Mouse (Mus musculus) embryonic fibroblast, embryonic 13.5 days (primary cell): Measurements from ENCODE around the gene 1110065P20Rik. TPM values are rescaled to one million over a fixed set of nuclear protein-coding genes. Genes with fewer than 3 reads are reported as not detected.

ENCODE experiments used
- H3K27ac ChIP-seq: 2 replicates; pipeline ENCODE4 v1.5.1; 2012; ENCODE audit warnings: low read length, control low read depth, inconsistent platforms; ENCODE audit not compliant: insufficient read depth
- H3K4me1 ChIP-seq: 2 replicates; pipeline ENCODE4 v1.6.1; 2011; ENCODE audit warnings: low read length; ENCODE audit not compliant: control insufficient read depth, insufficient read depth
- H3K4me3 ChIP-seq: 2 replicates; pipeline ENCODE4 v1.5.1; 2011; ENCODE audit warnings: mild to moderate bottlenecking, control low read depth, low read length; ENCODE audit not compliant: insufficient read depth
- CTCF ChIP-seq: IDR thresholded peaks from 2 replicates; pipeline ENCODE4 v1.5.1; 2011; ENCODE audit warnings: mild to moderate bottlenecking, control low read depth, low read length, moderate library complexity, borderline replicate concordance; ENCODE audit not compliant: insufficient read depth
- POLR2A ChIP-seq: IDR thresholded peaks from 2 replicates; pipeline ENCODE4 v1.6.1; 2011; ENCODE audit warnings: low read depth, mild to moderate bottlenecking, control low read depth, low read length, moderate library complexity
- polyA plus RNA-seq: library from polyadenylated mRNA; stranded (reverse); fragments of >200 nt; gene quantifications from 2 replicates; pipeline ENCODE4 v1.2.4, GENCODE M21; 2011; ENCODE audit warnings: low read depth; ENCODE audit not compliant: missing spikeins, insufficient read length

The 1110065P20Rik gene
- polyA plus RNA-seq, 1 experiment: 23.9 TPM

DNA sequence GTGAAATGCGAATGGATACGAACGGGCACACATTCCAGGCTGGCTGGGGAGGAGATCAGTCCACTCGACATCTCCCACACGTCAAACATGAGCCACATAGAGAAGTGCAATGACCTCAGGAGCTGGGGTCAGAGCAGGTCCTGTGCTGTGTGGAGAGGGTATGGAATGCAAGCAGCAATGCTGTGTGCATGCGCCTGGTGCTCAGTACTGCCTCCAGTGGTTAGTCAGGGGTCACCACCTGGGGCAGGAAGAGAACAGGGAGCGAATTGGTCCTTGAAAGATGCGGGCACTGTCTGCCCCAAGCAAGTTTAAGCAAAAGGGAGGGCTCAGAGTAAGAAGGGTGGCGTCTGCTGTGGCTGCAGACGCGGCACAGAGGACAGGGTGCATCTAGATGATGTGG, 7.5 kb downstream of the 1110065P20Rik start:
- Histone ChIP-seq H3K27ac (no peak overlapping the region), H3K4me3 (no peak overlapping the region), H3K4me1 (no peaks in the 10 kb centered on the region)
- TF ChIP-seq CTCF: peak; percentile 97; the same call in 1 of the 2 replicates
- no peak for TF ChIP-seq POLR2A

- H3K27ac ChIP-seq: no peak overlapping the region
- no peaks in the 10 kb centered on the region for H3K4me1 ChIP-seq
- H3K4me3 ChIP-seq: no peak overlapping the region
- TF ChIP-seq POLR2A (no peak), CTCF (no peak)
Observed at GRCm38 (mm10) chr4:124840998-124841397, 10.0 kb downstream of the 1110065P20Rik start.

GRCm38 (mm10) chr4:124838035-124838700, 12.8 kb downstream of the 1110065P20Rik start:
- TF ChIP-seq CTCF (no peak), POLR2A (no peak)
- H3K27ac ChIP-seq: no peak overlapping the region
- H3K4me3 ChIP-seq: no peak overlapping the region
- no peaks in the 10 kb centered on the region for H3K4me1 ChIP-seq

DNA sequence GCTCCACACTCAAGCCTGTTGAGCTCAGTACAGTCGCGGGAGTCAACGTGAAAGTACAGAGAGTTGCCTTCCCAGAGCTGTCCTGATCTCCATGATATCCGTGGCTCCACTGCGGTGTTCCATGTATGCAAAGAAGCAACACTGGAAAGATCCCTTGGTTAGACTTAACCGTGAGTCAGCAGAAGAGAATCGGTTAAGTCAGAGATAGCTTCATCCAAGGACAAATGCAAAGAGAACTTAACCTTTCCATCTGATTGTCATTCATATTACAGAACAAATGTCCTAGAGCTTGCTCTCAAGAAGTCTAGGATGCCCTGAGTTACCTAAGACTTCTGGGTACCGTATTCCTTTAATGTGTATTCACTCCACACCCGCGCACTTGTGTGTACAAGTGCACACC, 18.2 kb downstream of the 1110065P20Rik start:
- TF ChIP-seq CTCF: no peak
- TF ChIP-seq POLR2A: no peak
- peaks cover 4% of the 10 kb centered on the region; the same call in 1 of the 2 replicates for H3K4me1 ChIP-seq
- H3K27ac ChIP-seq: no peak overlapping the region
- no peak overlapping the region for H3K4me3 ChIP-seq

DNA sequence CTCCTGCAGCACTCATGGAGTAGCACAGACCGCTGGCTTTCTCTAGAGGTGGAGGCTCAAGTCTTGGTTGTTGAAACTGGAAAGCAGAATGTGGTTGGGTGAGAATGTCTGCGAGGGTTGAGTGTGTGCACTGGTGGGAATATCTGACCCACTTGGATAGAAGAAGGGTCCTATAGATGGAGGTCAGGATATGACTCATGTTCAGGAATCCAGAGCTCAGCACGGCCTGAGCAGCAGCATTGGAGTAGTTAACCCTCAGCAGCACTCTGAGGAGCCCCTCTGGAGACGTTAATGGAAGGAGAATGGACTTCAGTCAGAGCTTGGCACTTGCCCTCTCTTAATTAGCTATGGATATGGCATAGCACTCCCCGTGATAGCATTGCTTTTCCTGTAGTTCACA, 21.3 kb downstream of the 1110065P20Rik start:
- TF ChIP-seq POLR2A (no peak), CTCF (no peak)
- Histone ChIP-seq H3K27ac (peak overlapping the region; percentile 38), H3K4me3 (no peak overlapping the region), H3K4me1 (peaks cover 4% of the 10 kb centered on the region; the same call in 1 of the 2 replicates)

- peaks cover 4% of the 10 kb centered on the region; the same call in 1 of the 2 replicates for H3K4me1 ChIP-seq
- no peak overlapping the region for H3K4me3 ChIP-seq
- TF ChIP-seq POLR2A (no peak), CTCF (no peak)
- no peak overlapping the region for H3K27ac ChIP-seq
Observed at GRCm38 (mm10) chr4:124825371-124825965, 25.5 kb downstream of the 1110065P20Rik start.

- TF ChIP-seq POLR2A: no peak
- TF ChIP-seq CTCF: no peak
- H3K4me1 ChIP-seq: peaks cover 4% of the 10 kb centered on the region; the same call in 1 of the 2 replicates
- no peak overlapping the region for H3K4me3 ChIP-seq
- H3K27ac ChIP-seq: no peak overlapping the region
Observed at GRCm38 (mm10) chr4:124824967-124825366, 26.0 kb downstream of the 1110065P20Rik start.

GRCm38 (mm10) chr4:124818832-124819231, 32.2 kb downstream of the 1110065P20Rik start:
- TF ChIP-seq POLR2A (no peak), CTCF (no peak)
- H3K27ac ChIP-seq: no peak overlapping the region
- H3K4me1 ChIP-seq: peaks cover 7% of the 10 kb centered on the region
- H3K4me3 ChIP-seq: no peak overlapping the region

DNA sequence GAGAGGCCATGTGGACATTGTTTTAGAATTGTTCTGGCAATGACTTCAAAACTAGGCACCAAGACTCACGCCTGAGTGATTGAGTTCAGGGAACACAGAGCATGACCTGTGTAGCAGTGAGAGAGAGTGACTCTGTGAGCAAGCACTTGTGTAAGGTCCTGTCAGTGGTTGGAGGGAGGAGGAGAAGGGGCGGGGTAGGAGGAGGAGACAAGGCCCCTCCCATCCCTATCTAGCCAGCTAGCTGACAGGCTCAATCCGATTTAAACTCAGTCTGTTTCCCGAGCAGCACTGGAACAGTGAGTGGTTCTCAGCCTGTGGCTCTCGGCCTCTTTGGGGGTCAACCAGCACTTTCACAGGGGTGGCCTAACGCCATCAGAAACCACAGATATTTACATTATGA, 33.2 kb downstream of the 1110065P20Rik start:
- Histone ChIP-seq H3K27ac (no peak overlapping the region), H3K4me1 (peaks cover 7% of the 10 kb centered on the region), H3K4me3 (no peak overlapping the region)
- no peak for TF ChIP-seq POLR2A
- no peak for TF ChIP-seq CTCF

- H3K4me1 ChIP-seq: peaks cover 7% of the 10 kb centered on the region
- H3K4me3 ChIP-seq: no peak overlapping the region
- no peak overlapping the region for H3K27ac ChIP-seq
- TF ChIP-seq CTCF: no peak
- no peak for TF ChIP-seq POLR2A
Observed at GRCm38 (mm10) chr4:124815901-124816300, 35.1 kb downstream of the 1110065P20Rik start.
